Mouse (Mus musculus): Measurements from ENCODE around the gene Tmem169.

DNA sequence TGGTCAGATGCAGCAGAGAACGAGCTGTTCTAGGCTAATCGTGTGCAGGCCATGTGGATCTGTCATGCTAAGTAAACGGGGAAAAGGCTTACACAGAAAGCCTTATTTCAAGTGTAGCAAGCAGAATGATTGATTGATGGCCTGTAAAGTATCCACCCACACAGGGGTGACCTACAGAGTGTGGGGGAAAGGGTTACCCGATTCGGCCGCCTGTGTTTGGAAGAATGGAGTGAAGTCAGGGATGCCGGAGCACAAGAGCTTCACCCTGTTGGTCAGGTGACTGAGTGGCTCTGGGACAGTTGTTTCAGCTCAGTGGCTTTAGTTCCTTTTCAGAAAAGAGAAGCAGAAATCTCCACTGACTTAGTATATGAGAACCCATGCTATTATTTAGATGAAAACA is 32.7 kb downstream of the Tmem169 start:
- TF ChIP-seq CTCF (IDR thresholded peaks at IDR 0.05; ENCODE audit: extremely low read depth, insufficient read depth, insufficient read length, insufficient replicate concordance) (no peak), POLR2A (IDR thresholded peaks at IDR 0.05; ENCODE audit: low read depth, low read length) (no peak)
